Mouse (Mus musculus): Measurements from ENCODE around the gene C2cd2l. TPM values are rescaled to one million over a fixed set of nuclear protein-coding genes. Genes with fewer than 3 reads are reported as not detected.
A peak's percentile ranks its signal among the peaks of the same experiment; 100 is the strongest.

C2cd2l gene
- polyA plus RNA-seq, 1 experiment from 2014 or later = 7.6 TPM

GRCm38 (mm10) chr9:44268432-44268831 lies 51.7 kb downstream of the C2cd2l start, which contains the start of gene Nlrx1:
Gene Nlrx1, minus strand, starts transcription at chr9:44268599.
- H3K4me1 ChIP-seq (ENCODE audit: control insufficient read depth, insufficient read depth, low read length) = peaks cover 6% of the 10 kb centered on the region; the same call in 1 of the 2 replicates
- peaks cover 3% of the 10 kb centered on the region; the same call in 1 of the 2 replicates for H3K9me3 ChIP-seq (ENCODE audit: control insufficient read depth, low read length)
- WGBS = 70% methylated on average over 6 of the region's 6 CpGs
- no peaks in the 10 kb centered on the region for H3K27me3 ChIP-seq (ENCODE audit: control insufficient read depth, insufficient read depth, low read length)
- 0 out of 2 replicates have a peak, but pooled peaks have one; percentile 6 for ATAC-seq (ENCODE audit: low FRiP score, low TSS enrichment)
- H3K9ac ChIP-seq (ENCODE audit: low read depth, low read length) = peak within 1 kb of the TSS; percentile 90
- peak within 1 kb of the TSS; percentile 53; the same call in 1 of the 2 replicates for H3K27ac ChIP-seq (ENCODE audit: low read depth, low read length)
- H3K4me2 ChIP-seq (replicated peaks; ENCODE audit: low read depth, low read length) = peak within 1 kb of the TSS; percentile 82
- H3K4me3 ChIP-seq (ENCODE audit: low read length) = peak within 1 kb of the TSS; percentile 52
- H3K36me3 ChIP-seq (ENCODE audit: control insufficient read depth, insufficient read depth, low read length) = no peaks in the 10 kb centered on the region

- peak overlapping the region; percentile 82 for H3K4me2 ChIP-seq (replicated peaks; ENCODE audit: low read depth, low read length)
- H3K36me3 ChIP-seq (ENCODE audit: control insufficient read depth, insufficient read depth, low read length) = no peaks in the 10 kb centered on the region
- no peaks in the 10 kb centered on the region for H3K27me3 ChIP-seq (ENCODE audit: control insufficient read depth, insufficient read depth, low read length)
- peak; percentile 87 for ATAC-seq (ENCODE audit: low FRiP score, low TSS enrichment)
- peak overlapping the region; percentile 90 for H3K9ac ChIP-seq (ENCODE audit: low read depth, low read length)
- H3K4me1 ChIP-seq (ENCODE audit: control insufficient read depth, insufficient read depth, low read length) = peaks cover 6% of the 10 kb centered on the region; the same call in 1 of the 2 replicates
- 6% methylated on average over 28 of the region's 28 CpGs for WGBS
- peak overlapping the region; percentile 53; the same call in 1 of the 2 replicates for H3K27ac ChIP-seq (ENCODE audit: low read depth, low read length)
- peak overlapping the region; percentile 52 for H3K4me3 ChIP-seq (ENCODE audit: low read length)
- H3K9me3 ChIP-seq (ENCODE audit: control insufficient read depth, low read length) = peaks cover 3% of the 10 kb centered on the region; the same call in 1 of the 2 replicates
These were observed 52.1 kb downstream of the C2cd2l start for GRCm38 (mm10) chr9:44268027-44268360.

GRCm38 (mm10) chr9:44267319-44268026 lies 52.6 kb downstream of the C2cd2l start:
- WGBS = 15% methylated on average over 20 of the region's 23 CpGs

GRCm38 (mm10) chr9:44266478-44267226 lies 53.4 kb downstream of the C2cd2l start:
- no peak overlapping the region for H3K4me2 ChIP-seq (replicated peaks; ENCODE audit: low read depth, low read length)
- peaks cover 6% of the 10 kb centered on the region; the same call in 1 of the 2 replicates for H3K4me1 ChIP-seq (ENCODE audit: control insufficient read depth, insufficient read depth, low read length)
- H3K9ac ChIP-seq (ENCODE audit: low read depth, low read length) = peak overlapping the region; percentile 90; the same call in 1 of the 2 replicates
- no peaks in the 10 kb centered on the region for H3K27me3 ChIP-seq (ENCODE audit: control insufficient read depth, insufficient read depth, low read length)
- H3K4me3 ChIP-seq (ENCODE audit: low read length) = no peak overlapping the region
- no peaks in the 10 kb centered on the region for H3K36me3 ChIP-seq (ENCODE audit: control insufficient read depth, insufficient read depth, low read length)
- no peak for ATAC-seq (ENCODE audit: low FRiP score, low TSS enrichment)
- peaks cover 3% of the 10 kb centered on the region; the same call in 1 of the 2 replicates for H3K9me3 ChIP-seq (ENCODE audit: control insufficient read depth, low read length)
- no peak overlapping the region; the same call in 1 of the 2 replicates for H3K27ac ChIP-seq (ENCODE audit: low read depth, low read length)
- 69% methylated on average over 8 of the region's 8 CpGs for WGBS

More at GRCm38 (mm10) chr9:44267319-44268026, 52.6 kb downstream of the C2cd2l start:
- peak overlapping the region; percentile 53; the same call in 1 of the 2 replicates for H3K27ac ChIP-seq (ENCODE audit: low read depth, low read length)
- H3K36me3 ChIP-seq (ENCODE audit: control insufficient read depth, insufficient read depth, low read length) = no peaks in the 10 kb centered on the region
- ATAC-seq (ENCODE audit: low FRiP score, low TSS enrichment) = peak; percentile 47; the same call in 1 of the 2 replicates
- peak overlapping the region; percentile 90 for H3K9ac ChIP-seq (ENCODE audit: low read depth, low read length)
- H3K4me3 ChIP-seq (ENCODE audit: low read length) = peak overlapping the region; percentile 52
- no peaks in the 10 kb centered on the region for H3K27me3 ChIP-seq (ENCODE audit: control insufficient read depth, insufficient read depth, low read length)
- H3K4me1 ChIP-seq (ENCODE audit: control insufficient read depth, insufficient read depth, low read length) = peaks cover 6% of the 10 kb centered on the region; the same call in 1 of the 2 replicates
- peak overlapping the region; percentile 82 for H3K4me2 ChIP-seq (replicated peaks; ENCODE audit: low read depth, low read length)
- peaks cover 3% of the 10 kb centered on the region; the same call in 1 of the 2 replicates for H3K9me3 ChIP-seq (ENCODE audit: control insufficient read depth, low read length)

GRCm38 (mm10) chr9:44261388-44261787 lies 58.7 kb downstream of the C2cd2l start:
- H3K36me3 ChIP-seq (ENCODE audit: control insufficient read depth, insufficient read depth, low read length) = no peaks in the 10 kb centered on the region
- H3K27ac ChIP-seq (ENCODE audit: low read depth, low read length) = no peak overlapping the region
- WGBS = 85% methylated on average over 14 of the region's 14 CpGs
- H3K4me2 ChIP-seq (replicated peaks; ENCODE audit: low read depth, low read length) = no peak overlapping the region
- H3K9ac ChIP-seq (ENCODE audit: low read depth, low read length) = no peak overlapping the region
- no peak overlapping the region for H3K4me3 ChIP-seq (ENCODE audit: low read length)
- ATAC-seq (ENCODE audit: low FRiP score, low TSS enrichment) = no peak
- H3K9me3 ChIP-seq (ENCODE audit: control insufficient read depth, low read length) = no peaks in the 10 kb centered on the region
- no peaks in the 10 kb centered on the region for H3K27me3 ChIP-seq (ENCODE audit: control insufficient read depth, insufficient read depth, low read length)
- H3K4me1 ChIP-seq (ENCODE audit: control insufficient read depth, insufficient read depth, low read length) = no peaks in the 10 kb centered on the region

Small RNA genes within 50 kb of the gene (microRNA-seq; reads per million reads assigned to microRNA genes)
- gene Gm44335 = not detected

Other genes starting within 250 kb of the C2cd2l start
- gene Mfrp, start 218.6 kb downstream of the C2cd2l start, polyA plus RNA-seq (2014; fragmentation: Nextera tagmentation; extraction: Ambion mirVana) = 0.14 TPM in 1 of 2 replicates, not detected in the other
- 4.6 and 5.4 TPM in 2 replicates for gene C1qtnf5, start 213.0 kb downstream of the C2cd2l start, polyA plus RNA-seq (2014; fragmentation: Nextera tagmentation; extraction: Ambion mirVana)
- gene Gm49380, start 206.8 kb downstream of the C2cd2l start, polyA plus RNA-seq (2014; fragmentation: Nextera tagmentation; extraction: Ambion mirVana) = 0.09 and 0.14 TPM in 2 replicates
- 51.1 and 78.4 TPM in 2 replicates for gene Rnf26, start 206.8 kb downstream of the C2cd2l start, polyA plus RNA-seq (2014; fragmentation: Nextera tagmentation; extraction: Ambion mirVana)
- gene Mcam, start 185.8 kb downstream of the C2cd2l start, polyA plus RNA-seq (2014; fragmentation: Nextera tagmentation; extraction: Ambion mirVana) = 26.3 and 39.7 TPM in 2 replicates
- gene Cbl, start 86.2 kb downstream of the C2cd2l start, polyA plus RNA-seq (2014; fragmentation: Nextera tagmentation; extraction: Ambion mirVana) = 14.8 and 27.9 TPM in 2 replicates
- not detected in 2 replicates for gene Ccdc153, start 79.6 kb downstream of the C2cd2l start, polyA plus RNA-seq (2014; fragmentation: Nextera tagmentation; extraction: Ambion mirVana)
- gene Pdzd3, start 68.8 kb downstream of the C2cd2l start, polyA plus RNA-seq (2014; fragmentation: Nextera tagmentation; extraction: Ambion mirVana) = 1.9 and 4.2 TPM in 2 replicates
- gene Nlrx1, start 51.7 kb downstream of the C2cd2l start, polyA plus RNA-seq (2014; fragmentation: Nextera tagmentation; extraction: Ambion mirVana) = 3.2 and 5.6 TPM in 2 replicates
- gene Abcg4, start 31.7 kb downstream of the C2cd2l start, polyA plus RNA-seq (2014; fragmentation: Nextera tagmentation; extraction: Ambion mirVana) = 1.5 and 2.7 TPM in 2 replicates
- 15.9 and 24.5 TPM in 2 replicates for gene Hinfp, start 14.6 kb downstream of the C2cd2l start, polyA plus RNA-seq (2014; fragmentation: Nextera tagmentation; extraction: Ambion mirVana)
- gene Dpagt1, start 5.7 kb upstream of the C2cd2l start, polyA plus RNA-seq (2014; fragmentation: Nextera tagmentation; extraction: Ambion mirVana) = 49.6 and 51.9 TPM in 2 replicates
- 413 and 421 TPM in 2 replicates for gene H2afx, start 14.4 kb upstream of the C2cd2l start, polyA plus RNA-seq (2014; fragmentation: Nextera tagmentation; extraction: Ambion mirVana)
- gene Hmbs, start 23.9 kb upstream of the C2cd2l start, polyA plus RNA-seq (2014; fragmentation: Nextera tagmentation; extraction: Ambion mirVana) = 123 and 136 TPM in 2 replicates
- gene Vps11, start 41.4 kb upstream of the C2cd2l start, polyA plus RNA-seq (2014; fragmentation: Nextera tagmentation; extraction: Ambion mirVana) = 18.0 and 28.1 TPM in 2 replicates
- gene Hyou1, start 59.2 kb upstream of the C2cd2l start, polyA plus RNA-seq (2014; fragmentation: Nextera tagmentation; extraction: Ambion mirVana) = 23.2 and 45.2 TPM in 2 replicates
- 29.9 and 37.8 TPM in 2 replicates for gene Slc37a4, start 76.6 kb upstream of the C2cd2l start, polyA plus RNA-seq (2014; fragmentation: Nextera tagmentation; extraction: Ambion mirVana)
- 2,593 and 3,221 TPM in 2 replicates for gene Rps25, start 86.9 kb upstream of the C2cd2l start, polyA plus RNA-seq (2014; fragmentation: Nextera tagmentation; extraction: Ambion mirVana)
- gene Trappc4, start 87.3 kb upstream of the C2cd2l start, polyA plus RNA-seq (2014; fragmentation: Nextera tagmentation; extraction: Ambion mirVana) = 143 and 162 TPM in 2 replicates
- 26.7 and 28.3 TPM in 2 replicates for gene Ccdc84, start 98.3 kb upstream of the C2cd2l start, polyA plus RNA-seq (2014; fragmentation: Nextera tagmentation; extraction: Ambion mirVana)
- not detected in 2 replicates for gene Foxr1, start 120.9 kb upstream of the C2cd2l start, polyA plus RNA-seq (2014; fragmentation: Nextera tagmentation; extraction: Ambion mirVana)
- 0.30 and 0.39 TPM in 2 replicates for gene Upk2, start 134.7 kb upstream of the C2cd2l start, polyA plus RNA-seq (2014; fragmentation: Nextera tagmentation; extraction: Ambion mirVana)
- 14.5 and 14.6 TPM in 2 replicates for gene Bcl9l, start 162.5 kb upstream of the C2cd2l start, polyA plus RNA-seq (2014; fragmentation: Nextera tagmentation; extraction: Ambion mirVana)
- not detected in 2 replicates for gene Cxcr5, start 241.6 kb upstream of the C2cd2l start, polyA plus RNA-seq (2014; fragmentation: Nextera tagmentation; extraction: Ambion mirVana)